Mouse (Mus musculus) G1E (cell line): Measurements from ENCODE around the gene Cplx3. TPM values are rescaled to one million over a fixed set of nuclear protein-coding genes. Genes with fewer than 3 reads are reported as not detected.

Experiments
- ATAC-seq: 2 replicates; pipeline ENCODE4 v1.8.0; 2016; ENCODE audit warnings: mild to moderate bottlenecking; ENCODE audit not compliant: insufficient number of reproducible peaks, poor library complexity, low FRiP score, severe bottlenecking; ENCODE audit errors: extremely low read depth
- DNase-seq: peaks from one replicate; pipeline ENCODE4 v3.0.0; 2012; ENCODE audit warnings: low spot score
- H3K27me3 ChIP-seq: 2 replicates; pipeline ENCODE4 v1.6.1; 2012; ENCODE audit warnings: mild to moderate bottlenecking, low read length, inconsistent platforms; ENCODE audit not compliant: insufficient read depth
- H3K36me3 ChIP-seq: replicated peaks from 2 replicates; pipeline ENCODE3; 2012; ENCODE audit warnings: mild to moderate bottlenecking, inconsistent platforms
- H3K4me1 ChIP-seq: 2 replicates; pipeline ENCODE4 v1.6.1; 2012; ENCODE audit warnings: low read depth, low read length, inconsistent platforms, mixed read lengths; ENCODE audit not compliant: insufficient read depth
- H3K4me3 ChIP-seq: 2 replicates; pipeline ENCODE4 v1.5.1; 2012; ENCODE audit warnings: low read depth, mild to moderate bottlenecking, inconsistent platforms, low read length, moderate library complexity, mixed read lengths
- H3K9me3 ChIP-seq: replicated peaks from 2 replicates; pipeline ENCODE4 v1.6.1; 2012; ENCODE audit warnings: inconsistent platforms
- CTCF ChIP-seq: IDR thresholded peaks from 2 replicates; pipeline ENCODE4 v1.5.1; 2012; ENCODE audit warnings: low read depth, low read length, inconsistent platforms, mixed read lengths
- GATA1 ChIP-seq: IDR thresholded peaks from 2 replicates; pipeline ENCODE4 v1.6.1; 2012; ENCODE audit warnings: borderline replicate concordance, low read length, inconsistent platforms, mixed read lengths
- GATA2 ChIP-seq: IDR thresholded peaks from 2 replicates; pipeline ENCODE4 v1.6.1; 2012; ENCODE audit warnings: low read depth, low read length, inconsistent platforms, borderline replicate concordance
- POLR2AphosphoS5 ChIP-seq: IDR thresholded peaks from 2 replicates; pipeline ENCODE4 v1.6.1; 2012; ENCODE audit warnings: low read depth, low read length, inconsistent platforms; ENCODE audit not compliant: insufficient replicate concordance
- TAL1 ChIP-seq: conservative IDR thresholded peaks from 2 replicates; pipeline ENCODE4 v1.6.1; 2012; ENCODE audit warnings: low read depth, low read length, inconsistent platforms, mixed read lengths
- polyA plus RNA-seq: library from polyadenylated mRNA; stranded (reverse); fragments of >175 nt; gene quantifications from 2 replicates; pipeline ENCODE4 v1.2.3, GENCODE M21; 2012
- total RNA-seq, 2 experiments: library from RNA; stranded (forward) in 1 of 2; stranded (reverse) in 1 of 2; fragments of 200-1000 nt in 1 of 2; fragments of >200 nt in 1 of 2; fragmentation: Nextera tagmentation in 1 of 2; gene quantifications; 2 replicates each; pipeline ENCODE4 v1.2.3; 2014 to 2017

Gene Cplx3
- total and polyA plus RNA-seq, 3 experiments, result 0.11 TPM; not detected in 2

- Histone ChIP-seq H3K4me1 (peaks cover 36% of the 10 kb centered on the region), H3K27me3 (peaks cover 2% of the 10 kb centered on the region; the same call in 1 of the 2 replicates), H3K4me3 (peak within 1 kb of the TSS; percentile 76), H3K36me3 (peaks cover 36% of the 10 kb centered on the region), H3K9me3 (no peaks in the 10 kb centered on the region)
- DNase-seq, result peak; percentile 62
- no peak for ATAC-seq
- TF ChIP-seq GATA1, result no peak
These were observed 53.8 kb downstream of the Cplx3 start, which contains the start of gene Mpi for GRCm38 (mm10) chr9:57552139-57552887. Gene Mpi (minus strand): TSS chr9:57552763.

GRCm38 (mm10) chr9:57550126-57550862, 55.8 kb downstream of the Cplx3 start:
- Histone ChIP-seq H3K27me3 (peaks cover 2% of the 10 kb centered on the region; the same call in 1 of the 2 replicates), H3K9me3 (no peaks in the 10 kb centered on the region), H3K36me3 (peaks cover 55% of the 10 kb centered on the region), H3K4me3 (no peak overlapping the region), H3K4me1 (peaks cover 39% of the 10 kb centered on the region)
- TF ChIP-seq GATA1 (no peak), POLR2AphosphoS5 (no peak), CTCF (no peak), GATA2 (no peak), TAL1 (no peak)
- ATAC-seq, result no peak
- no peak for DNase-seq

Other genes with a start within 250 kb of the Cplx3 start
- 55.0 and 58.6 TPM in 2 replicates for gene Ppcdc, start 166.2 kb downstream of the Cplx3 start, total RNA-seq (2014; fragmentation: Nextera tagmentation)
- gene Ppcdc, start 166.2 kb downstream of the Cplx3 start, total RNA-seq (2017), result 26.0 and 29.9 TPM in 2 replicates
- gene Ppcdc, start 166.2 kb downstream of the Cplx3 start, polyA plus RNA-seq, result 3.0 and 8.5 TPM in 2 replicates
- gene Scamp5, start 138.2 kb downstream of the Cplx3 start, total RNA-seq (2014; fragmentation: Nextera tagmentation), result not detected in 2 replicates
- 0.22 and 0.29 TPM in 2 replicates for gene Scamp5, start 138.2 kb downstream of the Cplx3 start, total RNA-seq (2017)
- 0.21 and 0.22 TPM in 2 replicates for gene Scamp5, start 138.2 kb downstream of the Cplx3 start, polyA plus RNA-seq
- gene Rpp25, start 102.3 kb downstream of the Cplx3 start, total RNA-seq (2014; fragmentation: Nextera tagmentation), result 10.8 and 17.4 TPM in 2 replicates
- 2.9 and 5.4 TPM in 2 replicates for gene Rpp25, start 102.3 kb downstream of the Cplx3 start, total RNA-seq (2017)
- gene Rpp25, start 102.3 kb downstream of the Cplx3 start, polyA plus RNA-seq, result 5.4 and 6.2 TPM in 2 replicates
- 88.8 and 106 TPM in 2 replicates for gene Cox5a, start 85.0 kb downstream of the Cplx3 start, total RNA-seq (2014; fragmentation: Nextera tagmentation)
- 129 and 181 TPM in 2 replicates for gene Cox5a, start 85.0 kb downstream of the Cplx3 start, total RNA-seq (2017)
- gene Cox5a, start 85.0 kb downstream of the Cplx3 start, polyA plus RNA-seq, result 455 and 528 TPM in 2 replicates
- gene Fam219b, start 68.8 kb downstream of the Cplx3 start, total RNA-seq (2014; fragmentation: Nextera tagmentation), result 8.1 and 9.5 TPM in 2 replicates
- 12.2 and 15.5 TPM in 2 replicates for gene Fam219b, start 68.8 kb downstream of the Cplx3 start, total RNA-seq (2017)
- gene Fam219b, start 68.8 kb downstream of the Cplx3 start, polyA plus RNA-seq, result 11.3 and 16.8 TPM in 2 replicates
- gene Mpi, start 53.5 kb downstream of the Cplx3 start, total RNA-seq (2014; fragmentation: Nextera tagmentation), result 11.1 and 12.3 TPM in 2 replicates
- 12.1 and 12.5 TPM in 2 replicates for gene Mpi, start 53.5 kb downstream of the Cplx3 start, total RNA-seq (2017)
- 2.5 and 4.4 TPM in 2 replicates for gene Mpi, start 53.5 kb downstream of the Cplx3 start, polyA plus RNA-seq
- 18.0 and 26.6 TPM in 2 replicates for gene Scamp2, start 45.3 kb downstream of the Cplx3 start, total RNA-seq (2014; fragmentation: Nextera tagmentation)
- 16.6 and 19.4 TPM in 2 replicates for gene Scamp2, start 45.3 kb downstream of the Cplx3 start, total RNA-seq (2017)
- 7.4 and 19.2 TPM in 2 replicates for gene Scamp2, start 45.3 kb downstream of the Cplx3 start, polyA plus RNA-seq
- gene Ulk3, start 16.8 kb downstream of the Cplx3 start, total RNA-seq (2014; fragmentation: Nextera tagmentation), result 14.1 and 14.3 TPM in 2 replicates
- gene Ulk3, start 16.8 kb downstream of the Cplx3 start, total RNA-seq (2017), result 10.0 and 10.5 TPM in 2 replicates
- 3.3 and 3.4 TPM in 2 replicates for gene Ulk3, start 16.8 kb downstream of the Cplx3 start, polyA plus RNA-seq
- gene Lman1l, start 14.5 kb upstream of the Cplx3 start, total RNA-seq (2014; fragmentation: Nextera tagmentation), result not detected in 2 replicates
- not detected in 2 replicates for gene Lman1l, start 14.5 kb upstream of the Cplx3 start, total RNA-seq (2017)
- gene Lman1l, start 14.5 kb upstream of the Cplx3 start, polyA plus RNA-seq, result not detected in 2 replicates
- 118 and 125 TPM in 2 replicates for gene Csk, start 47.4 kb upstream of the Cplx3 start, total RNA-seq (2014; fragmentation: Nextera tagmentation)
- gene Csk, start 47.4 kb upstream of the Cplx3 start, total RNA-seq (2017), result 151 and 154 TPM in 2 replicates
- gene Csk, start 47.4 kb upstream of the Cplx3 start, polyA plus RNA-seq, result 311 and 332 TPM in 2 replicates
- gene Cyp1a2, start 77.4 kb upstream of the Cplx3 start, total RNA-seq (2014; fragmentation: Nextera tagmentation), result not detected in 2 replicates
- not detected in 2 replicates for gene Cyp1a2, start 77.4 kb upstream of the Cplx3 start, total RNA-seq (2017)
- gene Cyp1a2, start 77.4 kb upstream of the Cplx3 start, polyA plus RNA-seq, result not detected in 2 replicates
- not detected in 2 replicates for gene Cyp1a1, start 81.6 kb upstream of the Cplx3 start, total RNA-seq (2014; fragmentation: Nextera tagmentation)
- gene Cyp1a1, start 81.6 kb upstream of the Cplx3 start, total RNA-seq (2017), result not detected in 2 replicates
- not detected in 2 replicates for gene Cyp1a1, start 81.6 kb upstream of the Cplx3 start, polyA plus RNA-seq
- gene Edc3, start 102.3 kb upstream of the Cplx3 start, total RNA-seq (2014; fragmentation: Nextera tagmentation), result 11.6 and 13.2 TPM in 2 replicates
- 5.7 and 5.9 TPM in 2 replicates for gene Edc3, start 102.3 kb upstream of the Cplx3 start, total RNA-seq (2017)
- gene Edc3, start 102.3 kb upstream of the Cplx3 start, polyA plus RNA-seq, result 9.5 and 9.8 TPM in 2 replicates
- 95.9 and 119 TPM in 2 replicates for gene Clk3, start 159.6 kb upstream of the Cplx3 start, total RNA-seq (2014; fragmentation: Nextera tagmentation)
- 53.8 and 56.8 TPM in 2 replicates for gene Clk3, start 159.6 kb upstream of the Cplx3 start, total RNA-seq (2017)
- 33.0 and 36.9 TPM in 2 replicates for gene Clk3, start 159.6 kb upstream of the Cplx3 start, polyA plus RNA-seq
- gene Arid3b, start 230.5 kb upstream of the Cplx3 start, total RNA-seq (2014; fragmentation: Nextera tagmentation), result 16.7 and 19.5 TPM in 2 replicates
- 6.1 and 7.2 TPM in 2 replicates for gene Arid3b, start 230.5 kb upstream of the Cplx3 start, total RNA-seq (2017)
- 4.0 and 7.4 TPM in 2 replicates for gene Arid3b, start 230.5 kb upstream of the Cplx3 start, polyA plus RNA-seq